ENCODE assay signal across 14 mouse cellular contexts in the genomic region with DNA sequence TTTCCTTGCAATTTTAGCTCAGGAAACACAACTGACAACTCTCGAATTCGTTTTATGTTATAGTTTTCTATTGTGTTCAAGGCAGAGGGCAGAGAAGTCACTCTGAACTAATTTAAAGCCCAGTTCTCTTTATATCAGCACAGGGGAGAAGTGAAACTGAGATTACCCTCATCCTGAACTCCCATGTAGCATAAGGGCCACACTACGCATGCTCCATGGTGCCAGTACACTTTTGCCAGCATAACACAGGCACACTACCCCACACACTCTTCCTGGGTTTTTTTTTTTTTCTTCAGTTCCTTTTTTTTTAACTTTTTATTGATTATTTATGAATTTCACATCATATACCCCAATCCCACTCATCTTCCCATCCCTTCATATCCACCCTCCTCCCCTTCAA. TPM values are rescaled to one million over a fixed set of nuclear protein-coding genes. Genes with fewer than 3 reads are reported as not detected.
DNase-seq lines count a peak whose midpoint lies in the region; ATAC-seq and TF ChIP-seq lines count a peak whose summit lies in the region.
"Had no signal": no experiment of that assay in that cellular context is flagged by ENCODE, and none has a peak within 500 bp of the region (broad histone marks: within the 10 kb centered on the region; RNA-seq: fewer than 3 reads in every experiment).

No protein-coding gene starts in this region.

- H3K9me3 ChIP-seq in heart, embryonic 12.5 days (replicated peaks), result no peaks in the 10 kb centered on the region
- H3K9me3 ChIP-seq in lung, postnatal 0 days (ENCODE audit: low read length), result no peaks in the 10 kb centered on the region
- no peaks in the 10 kb centered on the region for H3K9me3 ChIP-seq in embryonic facial prominence, embryonic 10.5 days
- H3K9me3 ChIP-seq: embryonic facial prominence, embryonic 12.5 days; megakaryocyte, embryonic 14.5 days; stomach, embryonic 15.5 days had no signal

- H3K27ac ChIP-seq in heart, embryonic 12.5 days (ENCODE audit: poor library complexity, severe bottlenecking), result no peak overlapping the region
- H3K27ac ChIP-seq in lung, postnatal 0 days (ENCODE audit: low read length), result no peak overlapping the region
- H3K27ac ChIP-seq in embryonic facial prominence, embryonic 10.5 days (replicated peaks), result no peak overlapping the region
- H3K27ac ChIP-seq: embryonic facial prominence, embryonic 12.5 days; stomach, embryonic 15.5 days had no signal

- H3K4me1 ChIP-seq in heart, embryonic 12.5 days (replicated peaks), result 0 out of 2 replicates have a peak, but pooled peaks cover 3% of the 10 kb centered on the region
- H3K4me1 ChIP-seq in lung, postnatal 0 days (ENCODE audit: insufficient read depth, low read depth, low read length), result no peaks in the 10 kb centered on the region; the same call in 1 of the 2 replicates
- 0 out of 2 replicates have a peak, but pooled peaks cover 3% of the 10 kb centered on the region for H3K4me1 ChIP-seq in embryonic facial prominence, embryonic 10.5 days
- H3K4me1 ChIP-seq: embryonic facial prominence, embryonic 12.5 days; stomach, embryonic 15.5 days had no signal

- DNase-seq in heart, adult 11 months, result peak; percentile 96
- DNase-seq in lung, adult 18-20 months, result peak; percentile 46 to 57
- DNase-seq in lung, postnatal 0 days (ENCODE audit: low spot score), result no peak
- DNase-seq in lung, postnatal 4 days, result peak; percentile 35 to 41
- DNase-seq in spleen, postnatal 4 days (ENCODE audit: low spot score in 2 of 2), result peak; percentile 39 to 70
- no peak for DNase-seq in embryonic facial prominence, embryonic 10.5 days (ENCODE audit: low spot score)
- no peak for DNase-seq in embryo, embryonic 10 days (ENCODE audit: low spot score)
- DNase-seq: cerebellum, postnatal 10 days; layer of hippocampus, postnatal 36 days; thymus, postnatal 4 days had no signal

- H3K9ac ChIP-seq in heart, embryonic 12.5 days, result no peak overlapping the region
- H3K9ac ChIP-seq in lung, postnatal 0 days (replicated peaks; ENCODE audit: low read depth), result no peak overlapping the region
- H3K9ac ChIP-seq: embryonic facial prominence, embryonic 12.5 days; stomach, embryonic 15.5 days had no signal

- no peaks in the 10 kb centered on the region for H3K27me3 ChIP-seq in heart, embryonic 12.5 days (replicated peaks)
- no peaks in the 10 kb centered on the region for H3K27me3 ChIP-seq in lung, postnatal 0 days (replicated peaks; ENCODE audit: insufficient read depth, low read length)
- no peaks in the 10 kb centered on the region for H3K27me3 ChIP-seq in embryonic facial prominence, embryonic 10.5 days (replicated peaks; ENCODE audit: low read depth, poor library complexity, severe bottlenecking)
- H3K27me3 ChIP-seq: embryonic facial prominence, embryonic 12.5 days; stomach, embryonic 15.5 days had no signal

- H3K4me3 ChIP-seq in heart, embryonic 12.5 days, result no peak overlapping the region
- no peak overlapping the region for H3K4me3 ChIP-seq in lung, postnatal 0 days (ENCODE audit: low read depth, low read length)
- no peak overlapping the region for H3K4me3 ChIP-seq in embryonic facial prominence, embryonic 10.5 days
- H3K4me3 ChIP-seq: embryonic facial prominence, embryonic 12.5 days; stomach, embryonic 15.5 days had no signal

- peaks cover 9% of the 10 kb centered on the region; the same call in 1 of the 2 replicates for H3K36me3 ChIP-seq in heart, embryonic 12.5 days
- no peaks in the 10 kb centered on the region for H3K36me3 ChIP-seq in lung, postnatal 0 days (ENCODE audit: insufficient read depth, low read length)
- H3K36me3 ChIP-seq in embryonic facial prominence, embryonic 10.5 days (replicated peaks), result peaks cover 4% of the 10 kb centered on the region; the same call in 1 of the 2 replicates
- H3K36me3 ChIP-seq: embryonic facial prominence, embryonic 12.5 days; stomach, embryonic 15.5 days had no signal

- no peak for ATAC-seq in heart, embryonic 12.5 days (ENCODE audit: insufficient number of reproducible peaks, low FRiP score)
- no peak for ATAC-seq in lung, postnatal 0 days

- H3K4me2 ChIP-seq in heart, embryonic 12.5 days, result no peak overlapping the region
- H3K4me2 ChIP-seq in lung, postnatal 0 days (replicated peaks; ENCODE audit: low read depth, low read length), result no peak overlapping the region
- H3K4me2 ChIP-seq: embryonic facial prominence, embryonic 12.5 days; stomach, embryonic 15.5 days had no signal

- 85% methylated on average over 3 of the region's 3 CpGs for WGBS in heart, embryonic 12.5 days
- 92% methylated on average over 3 of the region's 3 CpGs for WGBS in lung, postnatal 0 days
- 93% methylated on average over 3 of the region's 3 CpGs for WGBS in embryonic facial prominence, embryonic 10.5 days

- no peak for TF ChIP-seq EP300 in lung, postnatal 0 days (IDR thresholded peaks at IDR 0.05)

- no peak for TF ChIP-seq CTCF in lung, postnatal 0 days (IDR thresholded peaks at IDR 0.05)

RNA-seq across cellular contexts. Expression of a gene that starts 28.1 kb away (rescaled TPM):
- 7.1 and 10.5 TPM in 2 replicates for polyA plus RNA-seq in heart, embryonic 12.5 days (2016; fragmentation: Nextera tagmentation; extraction: Ambion mirVana)
- polyA plus RNA-seq in lung, postnatal 0 days (2015; fragmentation: Nextera tagmentation; extraction: Ambion mirVana), result 4.7 and 5.8 TPM in 2 replicates
- 9.2 TPM in 2 replicates for polyA plus RNA-seq in embryonic facial prominence, embryonic 10.5 days (2016; fragmentation: Nextera tagmentation; extraction: Ambion mirVana)

Comparison
In these comparisons a context has a peak if more than half of its experiments do, and no peak if none do; other contexts are left out.
1. DNase-seq: peak in heart, adult 11 months (single experiment), lung, adult 18-20 months (2 of 2), lung, postnatal 4 days (2 of 2) and spleen, postnatal 4 days (2 of 2); none in lung, postnatal 0 days (single experiment), embryonic facial prominence, embryonic 10.5 days (single experiment) and embryo, embryonic 10 days (single experiment).